Mouse (Mus musculus) embryonic facial prominence, embryonic 15.5 days (tissue): ENCODE data around the gene Arsk. TPM values are rescaled to one million over a fixed set of nuclear protein-coding genes. Genes with fewer than 3 reads are reported as not detected.

ENCODE experiments used
- ATAC-seq: fragments of 200-750 bp; cut with Nextera tagmentation; 2 replicates; pipeline ENCODE4 v1.8.0; 2017; ENCODE audit warnings: low read depth, moderate TSS enrichment; ENCODE audit not compliant: insufficient number of reproducible peaks, low FRiP score, low TSS enrichment
- H3K27ac ChIP-seq: fragments of 300-500 bp; sonication (generic); replicated peaks from 2 replicates; pipeline ENCODE4 v1.5.1; 2015; ENCODE audit warnings: mild to moderate bottlenecking, inconsistent platforms
- H3K27me3 ChIP-seq: fragments of 300-500 bp; sonication (generic); 2 replicates; pipeline ENCODE4 v1.6.1; 2015; ENCODE audit warnings: inconsistent platforms
- H3K36me3 ChIP-seq: fragments of 300-500 bp; sonication (generic); 2 replicates; pipeline ENCODE4 v1.6.1; 2015; ENCODE audit warnings: mild to moderate bottlenecking, inconsistent platforms
- H3K4me1 ChIP-seq: fragments of 300-500 bp; sonication (generic); 2 replicates; pipeline ENCODE4 v1.6.1; 2015; ENCODE audit warnings: inconsistent platforms
- H3K4me2 ChIP-seq: fragments of 300-500 bp; sonication (generic); replicated peaks from 2 replicates; pipeline ENCODE4 v1.6.1; 2015; ENCODE audit warnings: mild to moderate bottlenecking, inconsistent platforms
- H3K4me3 ChIP-seq: fragments of 300-500 bp; sonication (generic); replicated peaks from 2 replicates; pipeline ENCODE4 v1.5.1; 2015; ENCODE audit warnings: mild to moderate bottlenecking, inconsistent platforms
- H3K9ac ChIP-seq: fragments of 300-500 bp; sonication (generic); 2 replicates; pipeline ENCODE4 v1.6.1; 2015; ENCODE audit warnings: inconsistent platforms
- H3K9me3 ChIP-seq: fragments of 300-500 bp; sonication (generic); replicated peaks from 2 replicates; pipeline ENCODE4 v1.6.1; 2016; ENCODE audit warnings: inconsistent platforms
- WGBS: fragments of 180-500 bp; shearing (Covaris S2); methylation state at CpG from one replicate; pipeline ENCODE4 v1.1.7; 2015; 5-methylcytosine and 5-hydroxymethylcytosine counted together
- polyA plus RNA-seq: library from polyadenylated mRNA; unstranded; fragments of >200 nt; fragmentation: Nextera tagmentation; extraction: Ambion mirVana; gene quantifications from 2 replicates; pipeline ENCODE4 v1.2.1, GENCODE M21; 2015

Arsk gene
- polyA plus RNA-seq, 1 experiment from 2014 or later, result 9.6 TPM

- peaks cover 8% of the 10 kb centered on the region for H3K27me3 ChIP-seq
- H3K4me3 ChIP-seq, result no peak overlapping the region
- H3K27ac ChIP-seq, result no peak overlapping the region
- H3K9me3 ChIP-seq, result no peaks in the 10 kb centered on the region
- WGBS, result 91% methylated on average over 3 of the region's 3 CpGs
- no peaks in the 10 kb centered on the region; the same call in 1 of the 2 replicates for H3K36me3 ChIP-seq
- no peaks in the 10 kb centered on the region for H3K4me1 ChIP-seq
- ATAC-seq, result no peak
- no peak overlapping the region for H3K4me2 ChIP-seq
- no peak overlapping the region for H3K9ac ChIP-seq
Observed at GRCm38 (mm10) chr13:76062569-76062968, 35.9 kb downstream of the Arsk start.

- H3K4me1 ChIP-seq, result no peaks in the 10 kb centered on the region
- peaks cover 12% of the 10 kb centered on the region for H3K27me3 ChIP-seq
- 85% methylated on average over 3 of the region's 3 CpGs for WGBS
- no peak overlapping the region for H3K9ac ChIP-seq
- no peak overlapping the region for H3K4me2 ChIP-seq
- H3K4me3 ChIP-seq, result no peak overlapping the region
- H3K9me3 ChIP-seq, result no peaks in the 10 kb centered on the region
- H3K27ac ChIP-seq, result no peak overlapping the region
- no peaks in the 10 kb centered on the region; the same call in 1 of the 2 replicates for H3K36me3 ChIP-seq
- ATAC-seq, result no peak
Observed at GRCm38 (mm10) chr13:76062126-76062525, 36.3 kb downstream of the Arsk start.

DNA sequence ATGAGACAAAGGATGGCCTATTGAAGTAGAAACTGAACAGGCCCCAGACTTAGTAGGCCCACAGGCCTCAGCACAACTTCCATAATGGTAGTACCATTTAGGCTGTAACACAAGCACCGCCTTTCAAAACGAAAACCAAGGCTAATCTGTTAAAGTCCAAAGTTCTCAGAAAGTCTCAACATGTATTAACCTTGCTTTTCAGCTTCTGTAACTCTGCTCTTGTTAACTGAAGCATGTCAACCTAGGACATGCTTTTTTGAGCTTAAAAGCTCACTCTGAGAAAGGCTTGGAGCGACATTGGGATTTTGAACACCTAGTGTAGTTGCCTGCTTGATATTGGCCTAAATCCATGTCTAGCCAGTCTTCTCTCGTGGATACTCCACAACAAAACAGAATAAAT lies 38.9 kb downstream of the Arsk start:
- Histone ChIP-seq H3K36me3 (no peaks in the 10 kb centered on the region; the same call in 1 of the 2 replicates), H3K4me3 (no peak overlapping the region), H3K9ac (no peak overlapping the region), H3K4me1 (peaks cover 16% of the 10 kb centered on the region), H3K27me3 (peaks cover 36% of the 10 kb centered on the region), H3K9me3 (no peaks in the 10 kb centered on the region), H3K27ac (no peak overlapping the region), H3K4me2 (no peak overlapping the region)
- ATAC-seq, result no peak
- 89% methylated on average over 4 of the region's 4 CpGs for WGBS

GRCm38 (mm10) chr13:76057267-76058069 lies 41.0 kb downstream of the Arsk start:
- no peaks in the 10 kb centered on the region for H3K9me3 ChIP-seq
- H3K9ac ChIP-seq, result no peak overlapping the region
- no peak for ATAC-seq
- 61% methylated on average over 10 of the region's 10 CpGs for WGBS
- H3K4me2 ChIP-seq, result no peak overlapping the region
- H3K27ac ChIP-seq, result no peak overlapping the region
- no peak overlapping the region for H3K4me3 ChIP-seq
- peaks cover 16% of the 10 kb centered on the region for H3K4me1 ChIP-seq
- peaks cover 47% of the 10 kb centered on the region for H3K27me3 ChIP-seq
- no peaks in the 10 kb centered on the region for H3K36me3 ChIP-seq

- H3K27ac ChIP-seq, result no peak within 1 kb of the TSS
- H3K9me3 ChIP-seq, result no peaks in the 10 kb centered on the region
- H3K9ac ChIP-seq, result no peak within 1 kb of the TSS
- peaks cover 16% of the 10 kb centered on the region for H3K4me1 ChIP-seq
- peak within 1 kb of the TSS; percentile 91 for H3K4me2 ChIP-seq
- H3K36me3 ChIP-seq, result no peaks in the 10 kb centered on the region
- peaks cover 47% of the 10 kb centered on the region for H3K27me3 ChIP-seq
- ATAC-seq, result no peak
- 10% methylated on average over 10 of the region's 10 CpGs for WGBS
- H3K4me3 ChIP-seq, result peak within 1 kb of the TSS; percentile 47
Observed at GRCm38 (mm10) chr13:76056896-76057266, 41.6 kb downstream of the Arsk start, which contains the start of gene Gpr150. Gene Gpr150 (minus strand): TSS chr13:76056996.

DNA sequence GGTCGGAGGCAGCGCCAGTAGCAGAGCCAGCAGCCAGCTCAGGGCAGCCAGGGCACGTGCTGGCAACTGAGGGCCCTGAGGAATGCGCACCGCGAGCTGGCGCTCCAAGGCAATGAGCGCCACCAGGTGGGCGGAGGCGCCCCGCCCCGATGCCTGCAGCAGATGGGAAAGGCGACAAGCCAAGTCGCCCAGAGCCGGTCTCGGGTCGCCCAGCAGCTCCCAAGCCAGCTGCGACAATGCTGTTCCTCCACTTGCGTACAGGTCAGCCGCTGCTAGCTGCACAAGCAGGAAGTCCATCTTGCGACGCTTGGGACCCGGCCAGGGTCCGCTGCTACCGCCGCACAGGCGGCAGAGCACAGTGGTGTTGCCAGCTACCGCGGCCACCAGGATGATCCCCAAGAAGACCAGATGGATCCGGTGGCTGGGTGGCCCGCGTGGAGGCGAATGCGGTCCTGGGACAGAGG lies 42.2 kb downstream of the Arsk start:
- no peak overlapping the region for H3K27ac ChIP-seq
- peaks cover 16% of the 10 kb centered on the region for H3K4me1 ChIP-seq
- H3K9me3 ChIP-seq, result no peaks in the 10 kb centered on the region
- no peak overlapping the region for H3K9ac ChIP-seq
- peak; percentile 82 for ATAC-seq
- H3K4me2 ChIP-seq, result peak overlapping the region; percentile 91
- H3K27me3 ChIP-seq, result peaks cover 47% of the 10 kb centered on the region
- under 1% methylated on average over 34 of the region's 34 CpGs for WGBS
- peak overlapping the region; percentile 47 for H3K4me3 ChIP-seq
- H3K36me3 ChIP-seq, result no peaks in the 10 kb centered on the region

- H3K36me3 ChIP-seq, result no peaks in the 10 kb centered on the region
- H3K9me3 ChIP-seq, result no peaks in the 10 kb centered on the region
- peak overlapping the region; percentile 91 for H3K4me2 ChIP-seq
- H3K27ac ChIP-seq, result no peak overlapping the region
- WGBS, result 1% methylated on average over 59 of the region's 59 CpGs
- no peak overlapping the region for H3K9ac ChIP-seq
- ATAC-seq, result peak; percentile 54; the same call in 1 of the 2 replicates
- H3K27me3 ChIP-seq, result peaks cover 47% of the 10 kb centered on the region
- peak overlapping the region; percentile 47 for H3K4me3 ChIP-seq
- peaks cover 16% of the 10 kb centered on the region for H3K4me1 ChIP-seq
Observed at GRCm38 (mm10) chr13:76055391-76056232, 42.8 kb downstream of the Arsk start.

- H3K27me3 ChIP-seq, result no peaks in the 10 kb centered on the region
- no peak overlapping the region for H3K27ac ChIP-seq
- no peaks in the 10 kb centered on the region for H3K36me3 ChIP-seq
- no peak overlapping the region for H3K4me2 ChIP-seq
- no peaks in the 10 kb centered on the region for H3K9me3 ChIP-seq
- H3K4me3 ChIP-seq, result no peak overlapping the region
- no peak for ATAC-seq
- no peaks in the 10 kb centered on the region for H3K4me1 ChIP-seq
- H3K9ac ChIP-seq, result no peak overlapping the region
Observed at GRCm38 (mm10) chr13:76044971-76045370, 53.5 kb downstream of the Arsk start.

- WGBS, result 49% methylated on average over 1 of the region's 1 CpGs
- H3K4me2 ChIP-seq, result no peak overlapping the region
- H3K4me1 ChIP-seq, result no peaks in the 10 kb centered on the region
- ATAC-seq, result no peak
- H3K36me3 ChIP-seq, result no peaks in the 10 kb centered on the region
- H3K9me3 ChIP-seq, result no peaks in the 10 kb centered on the region
- no peak overlapping the region for H3K9ac ChIP-seq
- no peak overlapping the region for H3K4me3 ChIP-seq
- no peaks in the 10 kb centered on the region for H3K27me3 ChIP-seq
- H3K27ac ChIP-seq, result no peak overlapping the region
Observed at GRCm38 (mm10) chr13:76042455-76042854, 56.0 kb downstream of the Arsk start.

DNA sequence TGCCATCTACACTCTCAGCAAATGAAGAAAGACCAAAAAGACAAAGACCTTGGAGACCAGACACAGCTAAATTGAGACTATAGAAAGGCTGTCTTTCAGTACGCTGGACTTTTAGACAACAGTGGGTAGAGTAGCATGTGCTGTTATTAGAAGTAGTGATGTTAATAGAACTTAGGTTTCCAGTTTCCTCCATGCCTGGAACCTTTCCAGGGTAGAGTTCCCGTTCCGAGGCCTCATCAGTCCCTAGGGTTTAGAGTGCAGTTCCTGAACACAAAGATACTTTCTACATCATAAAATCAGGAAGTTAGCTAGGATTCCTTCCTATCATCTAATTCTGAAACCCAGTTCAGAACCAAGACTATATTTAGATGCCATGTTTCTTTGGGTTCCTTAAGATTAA lies 73.9 kb downstream of the Arsk start:
- no peak overlapping the region for H3K27ac ChIP-seq
- no peak for ATAC-seq
- H3K27me3 ChIP-seq, result no peaks in the 10 kb centered on the region
- no peak overlapping the region for H3K9ac ChIP-seq
- H3K9me3 ChIP-seq, result no peaks in the 10 kb centered on the region
- no peak overlapping the region for H3K4me3 ChIP-seq
- no peaks in the 10 kb centered on the region for H3K36me3 ChIP-seq
- no peak overlapping the region for H3K4me2 ChIP-seq
- WGBS, result 53% methylated on average over 3 of the region's 3 CpGs
- no peaks in the 10 kb centered on the region for H3K4me1 ChIP-seq

- Histone ChIP-seq H3K36me3 (no peaks in the 10 kb centered on the region), H3K9me3 (no peaks in the 10 kb centered on the region), H3K27ac (no peak overlapping the region), H3K9ac (no peak overlapping the region), H3K4me1 (0 out of 2 replicates have a peak, but pooled peaks cover 6% of the 10 kb centered on the region), H3K27me3 (no peaks in the 10 kb centered on the region), H3K4me2 (no peak overlapping the region), H3K4me3 (no peak overlapping the region)
- 71% methylated on average over 2 of the region's 2 CpGs for whole genome bisulfite sequencing
- ATAC-seq, result no peak
Observed at GRCm38 (mm10) chr13:76021782-76022181, 76.7 kb downstream of the Arsk start.
